Mouse (Mus musculus) c-Kit-positive CD71-positive TER-119-positive erythroid progenitor cells, embryonic 14.5 days (primary cell): Measurements from ENCODE around the gene Zfp991.
"Not testable (repeated sequence)": the region's sequence is repeated elsewhere in the genome, so short reads cannot be mapped to it uniquely, and the experiment has no call there.

Source experiments
- DNase-seq: peaks from one replicate; pipeline ENCODE4 v3.0.0-alpha.2; 2013; ENCODE audit warnings: low spot score

Gene Zfp991

DNA sequence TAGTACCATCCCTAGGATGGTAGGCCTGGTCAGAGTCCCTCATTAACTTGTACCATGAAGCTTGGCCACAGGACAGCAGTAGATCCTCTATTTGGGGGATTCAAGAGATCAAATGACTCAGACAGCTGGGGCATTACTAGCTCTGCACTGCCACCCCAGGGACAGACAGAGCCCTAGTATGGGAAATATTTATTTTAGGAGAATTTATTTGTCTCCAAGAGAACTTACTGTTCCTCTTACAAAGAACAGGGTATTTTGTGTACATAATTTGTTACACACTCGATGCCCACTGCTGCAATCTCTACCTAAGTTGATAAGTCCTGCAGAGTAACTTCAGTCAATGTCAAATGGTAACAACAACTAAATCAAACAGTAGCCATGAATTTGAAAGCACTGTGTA, 55.0 kb downstream of the Zfp991 start:
- DNase-seq, result not testable (repeated sequence)

DNA sequence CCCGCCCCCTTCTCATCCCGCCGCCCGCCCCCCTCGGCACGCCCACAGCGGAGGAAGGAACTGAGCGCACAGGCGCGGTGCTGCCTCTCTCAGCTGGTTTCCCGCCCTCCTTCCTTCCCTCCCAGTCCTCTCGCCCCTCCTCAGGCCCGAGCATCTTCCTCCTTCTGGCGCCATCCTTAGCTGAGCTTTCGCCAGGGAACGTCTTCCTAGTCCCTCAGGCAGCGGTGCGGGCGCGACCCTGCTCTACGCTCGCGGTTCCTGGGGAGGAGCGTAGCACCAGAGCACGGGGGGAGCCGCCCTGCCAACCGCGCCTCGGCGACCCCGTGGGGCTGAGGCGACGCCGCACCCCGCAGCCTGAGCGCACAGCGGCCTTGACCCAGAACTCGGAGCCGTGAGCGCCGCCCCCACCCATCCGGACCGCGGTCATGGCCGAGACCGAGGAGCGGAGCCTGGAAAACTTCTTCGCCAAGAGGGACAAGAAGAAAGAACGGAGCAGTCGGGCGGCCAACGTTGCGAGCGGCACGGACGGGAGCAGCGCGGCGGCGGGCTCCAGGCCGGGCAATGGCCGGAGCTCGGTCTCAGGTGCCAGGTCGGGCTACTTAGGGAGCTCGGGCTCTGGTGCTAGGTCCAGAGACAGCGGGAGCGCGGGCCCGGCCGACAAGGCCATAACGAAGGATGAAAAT, 55.6 kb downstream of the Zfp991 start:
- DNase-seq, result not testable (repeated sequence)

- not testable (repeated sequence) for DNase-seq
Measured at GRCm38 (mm10) chr4:147195186-147195585, 63.3 kb downstream of the Zfp991 start.

DNA sequence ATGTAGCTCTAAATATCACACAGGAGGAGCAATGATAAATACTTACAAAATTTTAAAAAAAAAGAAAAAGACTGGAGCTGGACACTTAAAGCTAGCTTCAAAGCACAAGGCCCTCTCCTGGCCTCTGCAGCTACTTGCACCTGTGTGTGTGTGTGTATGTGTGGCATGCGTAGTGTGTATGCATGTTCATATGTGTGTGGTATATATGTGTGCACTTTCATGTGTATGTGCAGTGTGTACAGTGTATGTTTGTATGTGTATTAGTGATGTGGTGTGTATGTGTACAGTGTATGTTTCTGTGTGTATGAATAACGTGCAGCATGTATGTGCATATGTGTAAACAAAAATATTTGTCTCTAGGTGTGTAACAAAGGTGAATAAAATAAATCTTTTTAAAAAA, 65.4 kb downstream of the Zfp991 start:
- DNase-seq, result not testable (repeated sequence)

DNA sequence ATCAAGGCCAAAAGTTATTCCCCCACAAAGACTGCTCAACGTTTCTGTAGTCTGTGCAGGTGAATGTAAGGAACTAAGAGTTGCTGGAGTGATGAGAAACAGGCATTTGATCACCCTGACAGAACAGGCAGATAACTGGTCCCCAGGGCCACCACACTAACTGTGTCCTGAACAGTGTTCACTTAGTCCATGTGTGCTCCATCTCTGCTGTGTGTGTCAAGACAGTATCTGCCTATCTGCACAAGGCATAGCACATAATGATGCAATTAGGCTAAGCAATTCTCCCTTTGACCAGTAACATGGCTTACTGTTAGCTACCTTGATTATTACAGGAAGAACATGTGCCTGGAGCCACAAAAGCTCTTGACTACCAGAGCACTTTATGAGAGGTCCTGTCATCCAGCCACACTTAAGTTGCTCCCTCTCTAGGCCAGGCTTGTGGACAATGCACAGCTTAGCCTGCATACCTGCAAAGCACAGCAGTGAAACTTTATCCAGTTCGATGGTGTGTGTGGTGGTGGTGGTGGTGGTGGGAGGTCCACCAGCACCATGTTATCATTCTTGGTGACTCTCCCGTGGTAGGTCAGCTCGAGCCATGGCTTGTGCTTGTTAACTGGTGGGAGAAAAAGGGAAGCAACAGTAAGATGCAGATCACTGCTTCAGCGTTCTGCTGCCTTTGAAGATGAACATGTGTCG, 67.4 kb downstream of the Zfp991 start:
- not testable (repeated sequence) for DNase-seq

DNA sequence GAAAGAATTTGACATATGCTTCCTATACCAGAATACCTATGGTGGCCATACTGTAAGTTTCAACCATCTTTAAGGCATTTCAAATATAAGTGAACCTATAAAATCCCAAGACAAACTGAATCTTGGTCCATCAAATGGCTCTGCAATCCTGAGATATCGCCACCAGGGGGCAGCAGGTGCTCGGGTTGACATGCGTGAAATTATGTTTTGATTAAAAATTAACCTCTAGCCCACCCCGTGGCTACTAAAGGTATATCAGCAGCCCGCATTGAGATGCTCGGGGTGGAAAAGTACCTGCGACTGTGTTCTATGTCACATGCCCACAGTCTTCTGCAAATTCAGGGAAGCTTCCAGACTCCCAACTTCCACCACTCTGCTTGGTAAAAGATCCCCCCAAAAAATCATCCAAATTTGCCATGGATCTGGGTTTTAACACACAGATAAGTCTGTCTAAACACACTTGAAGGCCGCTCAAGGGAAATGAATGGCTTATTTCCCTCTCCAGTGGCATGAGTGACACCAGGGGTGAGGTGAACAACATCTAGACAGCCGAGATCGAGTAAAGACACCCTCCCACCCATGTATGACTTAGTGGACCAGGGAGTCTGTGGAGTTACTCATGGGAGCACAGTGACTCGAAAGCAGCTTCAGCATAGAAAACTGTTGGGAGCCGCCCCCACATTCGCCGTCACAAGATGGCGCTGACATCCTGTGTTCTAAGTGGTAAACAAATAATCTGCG, 70.3 kb downstream of the Zfp991 start:
- not testable (repeated sequence) for DNase-seq

GRCm38 (mm10) chr4:147212182-147212928, 80.5 kb downstream of the Zfp991 start:
- DNase-seq, result not testable (repeated sequence)

- not testable (repeated sequence) for DNase-seq
Measured at GRCm38 (mm10) chr4:147214233-147214632, 82.4 kb downstream of the Zfp991 start.

DNA sequence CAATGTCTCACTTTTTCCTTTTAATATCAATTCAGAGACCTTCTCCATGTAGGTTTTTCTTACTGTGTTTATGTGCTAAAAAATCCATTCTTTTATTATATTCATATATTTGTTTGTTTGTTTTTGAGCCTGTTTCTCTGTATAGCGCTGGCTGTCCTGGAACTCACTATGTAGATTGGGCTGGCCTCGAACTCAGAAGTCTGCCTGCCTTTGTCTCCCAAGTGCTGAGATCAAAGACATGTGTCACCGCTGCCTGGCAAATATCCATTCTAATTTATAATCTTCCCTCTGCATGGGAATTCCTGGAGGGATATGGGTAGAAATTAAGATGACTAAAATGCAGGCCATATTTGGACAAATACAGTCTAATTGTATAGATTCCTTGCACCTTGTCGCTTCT, 85.8 kb downstream of the Zfp991 start:
- not testable (repeated sequence) for DNase-seq

DNA sequence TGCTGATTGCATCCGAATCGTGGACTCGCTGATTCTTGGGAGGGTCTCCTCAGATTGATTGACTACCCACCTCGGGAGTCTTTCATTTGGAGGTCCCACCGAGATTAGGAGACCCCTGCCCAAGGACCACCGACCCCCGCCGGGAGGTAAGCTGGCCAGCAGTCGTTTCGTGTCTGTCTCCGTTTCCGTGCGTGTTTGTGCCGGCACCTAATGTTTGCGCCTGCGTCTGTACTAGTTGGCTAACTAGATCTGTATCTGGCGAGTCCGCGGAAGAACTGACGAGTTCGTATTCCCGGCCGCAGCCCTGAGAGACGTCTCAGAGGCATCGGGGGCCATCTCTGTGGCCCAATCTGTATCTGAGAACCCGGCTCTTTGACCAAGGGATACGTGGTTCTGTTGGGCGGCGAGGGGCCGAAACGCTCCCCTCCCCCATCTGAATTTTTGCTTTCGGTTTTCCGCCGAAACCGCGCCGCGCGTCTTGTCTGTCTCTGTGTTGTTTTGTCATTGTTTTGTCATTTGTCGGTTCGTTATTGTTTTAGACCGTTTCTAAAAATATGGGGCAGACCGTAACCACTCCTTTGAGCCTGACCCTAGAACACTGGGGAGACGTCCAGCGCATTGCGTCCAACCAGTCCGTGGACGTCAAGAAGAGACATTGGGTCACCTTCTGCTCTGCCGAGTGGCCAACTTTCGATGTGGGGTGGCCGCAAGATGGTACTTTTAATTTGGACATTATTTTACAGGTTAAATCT, 87.7 kb downstream of the Zfp991 start:
- not testable (repeated sequence) for DNase-seq

DNA sequence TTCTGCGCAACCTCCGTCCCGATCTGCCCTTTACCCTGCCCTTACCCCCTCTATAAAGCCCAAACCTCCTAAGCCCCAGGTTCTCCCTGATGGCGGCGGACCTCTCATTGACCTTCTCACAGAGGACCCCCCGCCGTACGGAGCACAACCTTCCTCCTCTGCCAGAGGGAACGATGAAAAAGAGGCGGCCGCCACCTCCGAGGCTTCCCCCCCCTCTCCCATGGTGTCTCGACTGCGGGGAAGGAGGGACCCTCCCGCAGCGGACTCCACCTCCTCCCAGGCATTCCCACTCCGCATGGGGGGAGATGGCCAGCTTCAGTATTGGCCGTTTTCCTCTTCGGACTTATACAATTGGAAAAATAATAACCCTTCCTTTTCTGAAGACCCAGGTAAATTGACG, 88.4 kb downstream of the Zfp991 start:
- not testable (repeated sequence) for DNase-seq

DNA sequence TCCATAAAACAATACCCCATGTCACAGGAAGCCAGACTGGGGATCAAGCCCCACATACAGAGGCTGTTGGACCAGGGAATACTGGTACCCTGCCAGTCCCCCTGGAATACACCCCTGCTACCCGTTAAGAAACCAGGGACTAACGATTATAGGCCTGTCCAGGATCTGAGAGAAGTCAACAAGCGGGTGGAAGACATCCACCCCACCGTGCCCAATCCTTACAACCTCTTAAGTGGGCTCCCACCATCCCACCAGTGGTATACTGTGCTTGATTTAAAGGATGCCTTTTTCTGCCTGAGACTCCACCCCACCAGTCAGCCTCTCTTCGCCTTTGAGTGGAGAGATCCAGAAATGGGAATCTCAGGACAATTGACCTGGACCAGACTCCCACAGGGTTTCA, 90.2 kb downstream of the Zfp991 start:
- not testable (repeated sequence) for DNase-seq

GRCm38 (mm10) chr4:147223778-147224435, 92.1 kb downstream of the Zfp991 start:
- not testable (repeated sequence) for DNase-seq

DNA sequence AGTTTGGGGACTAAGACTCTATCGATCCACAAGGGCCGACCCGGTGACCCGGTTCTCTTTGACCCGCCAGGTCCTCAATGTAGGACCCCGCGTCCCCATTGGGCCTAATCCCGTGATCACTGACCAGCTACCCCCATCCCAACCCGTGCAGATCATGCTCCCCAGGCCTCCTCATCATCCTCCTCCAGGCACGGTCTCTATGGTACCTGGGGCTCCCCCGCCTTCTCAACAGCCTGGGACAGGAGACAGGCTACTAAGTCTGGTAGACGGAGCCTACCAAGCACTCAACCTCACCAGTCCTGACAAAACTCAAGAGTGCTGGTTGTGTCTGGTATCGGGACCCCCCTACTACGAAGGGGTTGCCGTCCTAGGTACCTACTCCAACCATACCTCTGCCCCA, 93.8 kb downstream of the Zfp991 start:
- DNase-seq, result not testable (repeated sequence)

GRCm38 (mm10) chr4:147230026-147230425, 98.2 kb downstream of the Zfp991 start:
- not testable (repeated sequence) for DNase-seq
